Mouse (Mus musculus): Measurements from ENCODE around the gene Gm11937. TPM values are rescaled to one million over a fixed set of nuclear protein-coding genes. Genes with fewer than 3 reads are reported as not detected.
"Not testable (repeated sequence)": the region's sequence is repeated elsewhere in the genome, so short reads cannot be mapped to it uniquely, and the experiment has no call there.

Gene Gm11937
- not detected in 2 replicates for total RNA-seq (2021)
- long read RNA-seq: 0 reads

GRCm38 (mm10) chr11:99610089-99610488, at the start of gene Gm11937:
Gene Gm11937, minus strand, starts transcription at chr11:99610189.
- DNase-seq: not testable (repeated sequence)

- DNase-seq: no peak
Observed at GRCm38 (mm10) chr11:99659256-99659655, 49.3 kb upstream of the Gm11937 start.

GRCm38 (mm10) chr11:99658467-99659010, 48.5 kb upstream of the Gm11937 start, which contains the start of gene Gm11563:
Gene Gm11563, minus strand, starts transcription at chr11:99658960.
- DNase-seq: not testable (repeated sequence)

GRCm38 (mm10) chr11:99657051-99657450, 47.1 kb upstream of the Gm11937 start:
- DNase-seq: no peak

- no peak for DNase-seq
Observed at GRCm38 (mm10) chr11:99650136-99650535, 40.1 kb upstream of the Gm11937 start, which contains the start of gene Gm11555. Gene Gm11555, minus strand, starts transcription at chr11:99650236.

GRCm38 (mm10) chr11:99646444-99646843, 36.5 kb upstream of the Gm11937 start:
- DNase-seq: no peak

- DNase-seq: no peak
Observed at GRCm38 (mm10) chr11:99644351-99644750, 34.4 kb upstream of the Gm11937 start.

- DNase-seq: not testable (repeated sequence)
Observed at GRCm38 (mm10) chr11:99643635-99644139, 33.7 kb upstream of the Gm11937 start, which contains the start of gene Krtap4-7. Gene Krtap4-7, minus strand, starts transcription at chr11:99644089.

GRCm38 (mm10) chr11:99640926-99641325, 30.9 kb upstream of the Gm11937 start:
- no peak for DNase-seq

GRCm38 (mm10) chr11:99637086-99637485, 27.1 kb upstream of the Gm11937 start:
- DNase-seq: no peak

- DNase-seq: no peak
Observed at GRCm38 (mm10) chr11:99634653-99635134, 24.7 kb upstream of the Gm11937 start, which contains the start of gene Krtap4-2. Gene Krtap4-2, minus strand, starts transcription at chr11:99635084.

GRCm38 (mm10) chr11:99633293-99633692, 23.3 kb upstream of the Gm11937 start:
- no peak for DNase-seq

GRCm38 (mm10) chr11:99630890-99631289, 20.9 kb upstream of the Gm11937 start:
- no peak for DNase-seq

- DNase-seq: no peak
Observed at GRCm38 (mm10) chr11:99628138-99628537, 18.1 kb upstream of the Gm11937 start, which contains the start of gene Krtap4-1. Gene Krtap4-1, minus strand, starts transcription at chr11:99628238.

GRCm38 (mm10) chr11:99620335-99620734, 10.3 kb upstream of the Gm11937 start, which contains the start of gene Gm11562:
Gene Gm11562, minus strand, starts transcription at chr11:99620435.
- no peak for DNase-seq

- no peak for DNase-seq
Observed at GRCm38 (mm10) chr11:99614796-99615363, 4.9 kb upstream of the Gm11937 start, which contains the start of gene Krtap2-4. Gene Krtap2-4, minus strand, starts transcription at chr11:99614846.

- DNase-seq: no peak
Observed at GRCm38 (mm10) chr11:99609126-99609525, 863 bp downstream of the Gm11937 start.

GRCm38 (mm10) chr11:99603208-99603607, 6.8 kb downstream of the Gm11937 start, which contains the start of gene Gm11938:
Gene Gm11938, minus strand, starts transcription at chr11:99603308.
- DNase-seq: not testable (repeated sequence)

- not testable (repeated sequence) for DNase-seq
Observed at GRCm38 (mm10) chr11:99597742-99598141, 12.2 kb downstream of the Gm11937 start, which contains the start of gene Krtap9-3. Gene Krtap9-3, minus strand, starts transcription at chr11:99598105.

GRCm38 (mm10) chr11:99590981-99591380, 19.0 kb downstream of the Gm11937 start, which contains the start of gene Krtap1-3:
Gene Krtap1-3, minus strand, starts transcription at chr11:99591339.
- no peak for DNase-seq

GRCm38 (mm10) chr11:99585096-99585495, 24.9 kb downstream of the Gm11937 start:
- DNase-seq: no peak

- DNase-seq: no peak
Observed at GRCm38 (mm10) chr11:99583245-99583704, 26.7 kb downstream of the Gm11937 start, which contains the start of gene Krtap1-4. Gene Krtap1-4, minus strand, starts transcription at chr11:99583654.

GRCm38 (mm10) chr11:99581564-99581963, 28.4 kb downstream of the Gm11937 start:
- no peak for DNase-seq

Measured in adrenal gland, postnatal 25 days (tissue).